Mouse (Mus musculus): Measurements from ENCODE around the gene Wdtc1. TPM values are rescaled to one million over a fixed set of nuclear protein-coding genes. Genes with fewer than 3 reads are reported as not detected.

Gene Wdtc1
- total RNA-seq, 2 experiments from 2014 or later = 85.6 to 88.5 TPM

DNA sequence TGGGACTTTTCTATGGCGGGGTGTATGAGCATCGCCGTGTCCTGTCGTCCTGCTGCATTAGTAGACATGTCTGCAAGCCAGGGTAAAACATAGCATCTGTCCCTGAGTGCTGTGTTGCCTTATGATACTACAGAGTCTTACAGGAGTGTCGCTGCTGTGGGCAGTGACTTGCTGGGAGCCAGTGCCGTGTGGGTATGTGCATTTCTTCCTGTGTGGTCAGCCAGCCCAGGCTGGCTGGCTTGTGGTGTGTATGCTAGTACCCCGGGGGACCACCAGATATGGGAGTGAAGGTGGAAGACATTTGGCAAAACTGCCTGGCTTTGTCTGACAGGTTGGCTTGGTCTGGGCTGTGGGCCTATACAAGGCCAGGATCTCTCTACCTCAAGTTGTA lies 90.9 kb downstream of the Wdtc1 start:
- intact Hi-C loops (cut with DNase I) = no loop called here
- no peak for DNase-seq

- intact Hi-C loops (cut with DNase I) = no loop called here
- DNase-seq = peak in 1 of 2 experiments; percentile 3
Observed at GRCm38 (mm10) chr4:133261641-133262374, 91.5 kb downstream of the Wdtc1 start.

- intact Hi-C loops (cut with DNase I) = no loop called here
- DNase-seq = no peak
Observed at GRCm38 (mm10) chr4:133257798-133258408, 95.4 kb downstream of the Wdtc1 start.

GRCm38 (mm10) chr4:133257230-133257629 lies 96.1 kb downstream of the Wdtc1 start:
- peak in 1 of 2 experiments; percentile 2 for DNase-seq
- intact Hi-C loops (cut with DNase I) = no loop called here

GRCm38 (mm10) chr4:133256820-133257219 lies 96.5 kb downstream of the Wdtc1 start:
- no peak for DNase-seq
- intact Hi-C loops (cut with DNase I) = no loop called here

DNA sequence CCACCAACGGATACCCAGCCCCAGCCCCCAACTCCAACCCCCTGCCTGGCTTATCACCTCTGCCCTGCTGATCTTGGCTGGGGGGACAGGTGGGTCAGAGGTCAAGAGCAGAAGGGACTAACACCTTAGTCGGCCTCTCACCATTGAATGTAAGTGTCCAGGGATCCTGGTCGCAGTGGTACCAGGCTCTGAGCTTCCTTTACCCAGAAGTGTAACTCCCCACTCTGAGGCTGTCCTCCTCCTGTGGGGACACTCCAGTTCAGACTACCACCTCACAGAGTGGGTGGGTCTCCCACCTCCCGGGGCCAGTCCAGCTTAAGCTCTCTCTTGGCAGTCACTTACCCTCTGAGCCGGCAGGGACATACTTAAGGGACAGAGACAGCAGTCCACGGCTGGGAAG lies 97.9 kb downstream of the Wdtc1 start:
- no peak for DNase-seq
- intact Hi-C loops (cut with DNase I) = no loop called here

- DNase-seq = no peak
- intact Hi-C loops (cut with DNase I) = no loop called here
Observed at GRCm38 (mm10) chr4:133253412-133253811, 99.9 kb downstream of the Wdtc1 start.

DNA sequence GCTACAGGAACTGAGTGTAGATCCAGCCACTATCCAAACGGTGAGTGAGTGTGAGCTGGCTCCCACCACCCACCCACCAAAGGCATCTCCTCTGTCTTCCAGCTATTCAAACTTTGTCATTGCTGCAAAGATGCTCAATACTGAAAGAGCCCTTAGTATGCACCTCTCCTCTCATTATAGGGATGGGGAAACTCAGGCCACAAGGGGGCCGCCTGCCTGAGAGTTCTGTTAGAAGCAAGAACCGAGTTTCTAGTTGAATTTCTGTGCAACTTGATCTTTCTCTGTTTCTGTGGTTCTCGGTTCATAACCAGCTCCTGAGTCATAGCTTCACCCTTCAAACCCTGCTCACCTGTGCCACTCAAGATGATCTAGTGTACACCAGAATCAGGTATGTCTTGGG lies 101.2 kb downstream of the Wdtc1 start:
- no peak for DNase-seq
- intact Hi-C loops (cut with DNase I) = no loop called here

DNA sequence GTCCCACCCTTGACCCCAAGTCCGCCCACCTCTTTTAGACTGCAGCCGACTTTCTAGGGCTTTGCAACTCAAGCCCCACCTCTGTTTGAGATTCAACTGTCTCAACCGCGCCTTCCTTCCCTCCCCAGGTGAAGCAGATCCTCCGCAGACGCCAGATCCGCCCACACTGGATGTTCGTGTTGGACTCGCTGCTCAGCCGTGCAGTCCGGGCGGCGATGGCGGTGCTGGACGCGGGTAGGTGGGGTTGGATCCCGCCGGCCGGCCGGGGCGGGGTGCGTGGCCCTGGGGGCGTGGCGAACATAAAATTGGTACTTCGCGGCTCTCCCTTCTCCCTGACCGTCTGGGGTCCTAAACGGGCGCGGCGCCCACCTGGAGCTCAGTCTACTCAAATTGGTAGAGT lies 102.1 kb downstream of the Wdtc1 start:
- intact Hi-C loops (cut with DNase I) = no loop called here
- no peak for DNase-seq

GRCm38 (mm10) chr4:133250609-133251008 lies 102.7 kb downstream of the Wdtc1 start:
- peak; percentile 84 to 87 for DNase-seq
- intact Hi-C loops (cut with DNase I) = loop anchor here (1.0 kb wide), 1 partner anchor 241 kb away; no protein-coding TSS in a partner anchor

GRCm38 (mm10) chr4:133247806-133248449 lies 105.4 kb downstream of the Wdtc1 start:
- DNase-seq = no peak
- intact Hi-C loops (cut with DNase I) = no loop called here

DNA sequence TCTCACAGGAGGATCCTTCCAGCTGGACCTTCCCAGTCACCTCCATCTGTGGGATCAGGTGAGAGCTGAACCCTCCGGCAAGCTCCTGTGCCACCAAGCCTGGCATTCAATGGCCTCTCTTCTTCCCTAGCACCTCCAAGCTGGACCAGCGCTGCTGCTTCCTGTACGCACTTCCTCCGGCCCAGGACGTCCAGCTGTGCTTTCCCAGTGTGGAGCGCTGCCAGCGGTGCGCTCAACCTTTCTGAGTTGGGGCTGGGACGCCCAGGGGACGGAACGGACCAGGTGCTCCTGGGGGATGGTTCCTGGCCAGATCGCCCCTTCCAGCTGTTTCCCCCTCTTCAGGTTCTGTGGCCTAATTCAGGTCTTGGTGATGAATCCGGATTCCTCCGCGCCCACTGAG lies 106.2 kb downstream of the Wdtc1 start:
- DNase-seq = peak in 1 of 2 experiments; percentile 50

DNA sequence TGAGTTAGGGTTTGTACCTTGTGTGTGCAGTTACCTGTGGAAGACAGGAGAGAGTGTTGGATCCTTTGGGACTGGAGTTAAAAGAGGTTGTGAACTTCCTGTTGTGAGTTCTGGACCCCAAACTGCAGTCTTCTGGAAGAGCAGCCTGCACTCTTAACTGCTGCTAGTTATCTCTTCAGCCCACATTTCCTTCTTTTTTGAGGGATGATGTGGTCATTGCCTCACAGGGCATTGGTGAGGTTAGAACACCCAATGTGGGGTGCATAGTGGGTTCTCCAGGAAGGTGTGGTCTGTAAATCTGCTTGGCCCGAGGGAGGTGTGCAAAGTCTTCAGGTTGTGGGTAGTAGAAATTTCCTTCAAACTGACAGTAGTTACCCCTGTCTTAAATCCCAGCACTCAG lies 109.0 kb downstream of the Wdtc1 start:
- intact Hi-C loops (cut with DNase I) = no loop called here
- no peak for DNase-seq

More for the DNA sequence above, 106.2 kb downstream of the Wdtc1 start:
- intact Hi-C loops (cut with DNase I) = no loop called here

DNA sequence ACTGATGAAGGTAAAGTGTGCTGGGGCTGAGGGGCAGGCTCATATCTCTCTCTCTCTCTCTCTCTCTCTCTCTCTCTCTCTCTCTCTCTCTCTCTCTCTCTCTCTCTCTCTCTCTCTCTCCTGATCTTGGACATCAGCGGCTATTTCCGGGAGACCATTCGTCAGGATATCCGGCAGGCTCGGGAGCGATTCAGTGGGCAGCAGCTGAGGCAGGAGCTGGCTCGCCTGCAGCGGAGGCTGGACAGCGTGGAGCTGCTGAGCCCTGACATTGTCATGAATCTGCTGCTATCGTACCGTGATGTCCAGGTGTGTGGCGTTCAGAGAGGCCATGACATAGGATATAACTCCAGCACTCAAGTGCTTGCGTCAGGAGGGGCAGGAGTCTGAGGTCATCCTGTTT lies 109.7 kb downstream of the Wdtc1 start:
- intact Hi-C loops (cut with DNase I) = no loop called here
- DNase-seq = no peak

- intact Hi-C loops (cut with DNase I) = no loop called here
- DNase-seq = no peak
Observed at GRCm38 (mm10) chr4:133242710-133243109, 110.6 kb downstream of the Wdtc1 start.

Small RNA genes lying within 50 kb of the gene (microRNA-seq; reads per million reads assigned to microRNA genes)
- gene Mir5122 = 2.2 to 2.9 reads per million in 2 experiments

Other genes starting within 250 kb of the Wdtc1 start
- gene Wasf2, start 223.0 kb downstream of the Wdtc1 start, total RNA-seq (2021) = 10 to 100 TPM; 31.1 to 31.8 TPM
- gene Cd164l2, start 141.3 kb downstream of the Wdtc1 start, total RNA-seq (2021) = under 1 TPM in 1 of 2 experiments, not detected in 1; 0.27 TPM
- gene Gpr3, start 140.9 kb downstream of the Wdtc1 start, total RNA-seq (2021) = not detected
- gene Map3k6, start 112.7 kb downstream of the Wdtc1 start, total RNA-seq (2021) = 10 to 100 TPM in 1 of 2 experiments, 1 to 10 TPM in 1; 7.1 to 10.4 TPM
- under 1 TPM in 1 of 2 experiments, not detected in 1; 0.64 TPM for gene Sytl1, start 90.4 kb downstream of the Wdtc1 start, total RNA-seq (2021)
- 10 to 100 TPM; 20.9 to 22.5 TPM for gene Tmem222, start 75.7 kb downstream of the Wdtc1 start, total RNA-seq (2021)
- gene Slc9a1, start 16.2 kb upstream of the Wdtc1 start, total RNA-seq (2021) = 1 to 10 TPM; 8.3 to 9.8 TPM
- gene Tent5b, start 126.7 kb upstream of the Wdtc1 start, total RNA-seq (2021) = 1 to 10 TPM in 1 of 2 experiments, under 1 TPM in 1; 0.59 to 1.0 TPM
- under 1 TPM; 0.56 to 0.81 TPM for gene Trnp1, start 145.1 kb upstream of the Wdtc1 start, total RNA-seq (2021)
- gene Kdf1, start 165.5 kb upstream of the Wdtc1 start, total RNA-seq (2021) = not detected
- gene Nudc, start 192.5 kb upstream of the Wdtc1 start, total RNA-seq (2021) = 10 to 100 TPM; 41.2 to 45.4 TPM
- not detected for gene Nr0b2, start 199.9 kb upstream of the Wdtc1 start, total RNA-seq (2021)
- 1 to 10 TPM; 2.6 to 3.3 TPM for gene Gpatch3, start 221.3 kb upstream of the Wdtc1 start, total RNA-seq (2021)
- 1 to 10 TPM; 4.7 to 5.7 TPM for gene Gpn2, start 230.9 kb upstream of the Wdtc1 start, total RNA-seq (2021)
- 1 to 10 TPM in 1 of 2 experiments, under 1 TPM in 1; 0.94 to 1.2 TPM for gene Sfn, start 248.7 kb upstream of the Wdtc1 start, total RNA-seq (2021)

Measured in gastrocnemius, postnatal 36 days (tissue).